Mouse (Mus musculus) ES-E14 (cell line): ENCODE measurements at regions not wholly inside any gene's neighbourhood (a gene's known extent, or its start where the extent isn't known, plus 50 kb on each side); places are given as distances from the start of the nearest gene placed in this dataset.

Experiments used
- DNase-seq: peaks from one replicate; pipeline ENCODE4 v3.0.0-alpha.2; 2013; ENCODE audit warnings: low read depth, low spot score
- H3K27ac ChIP-seq: 2 replicates; pipeline ENCODE4 v1.5.1; 2012; ENCODE audit warnings: low read depth, mild to moderate bottlenecking, low read length, moderate library complexity, mixed read lengths; ENCODE audit not compliant: poor library complexity, insufficient read depth, severe bottlenecking
- H3K36me3 ChIP-seq: 2 replicates; pipeline ENCODE4 v1.6.1; 2012; ENCODE audit warnings: mild to moderate bottlenecking, low read length, moderate library complexity, mixed read lengths; ENCODE audit not compliant: control insufficient read depth, poor library complexity, insufficient read depth, severe bottlenecking
- H3K4me1 ChIP-seq, 2 experiments: fragments of 150-350 bp in 1 of 2; sonication (generic) in 1 of 2; 2 replicates each; pipeline ENCODE4 v1.6.1; 2012; ENCODE audit warnings: low read length in 2 of 2, mild to moderate bottlenecking in 1 of 2, mixed read lengths in 1 of 2; ENCODE audit not compliant: control insufficient read depth in 2 of 2, insufficient read depth in 2 of 2, poor library complexity in 1 of 2
- H3K4me3 ChIP-seq, 2 experiments: fragments of 150-350 bp in 1 of 2; sonication (generic) in 1 of 2; 2 replicates each; pipeline ENCODE4 v1.5.1; 2012; ENCODE audit warnings: low read length in 2 of 2, low read depth in 1 of 2, mild to moderate bottlenecking in 1 of 2, mixed read lengths in 1 of 2; ENCODE audit not compliant: insufficient read depth in 1 of 2, poor library complexity in 1 of 2, severe bottlenecking in 1 of 2
- H3K9ac ChIP-seq: 2 replicates; pipeline ENCODE4 v1.6.1; 2012; ENCODE audit warnings: low read depth, mild to moderate bottlenecking, low read length, mixed read lengths; ENCODE audit not compliant: poor library complexity, insufficient read depth, severe bottlenecking
- H3K9me3 ChIP-seq: fragments of 150-350 bp; sonication (generic); 2 replicates; pipeline ENCODE4 v1.6.1; 2012; ENCODE audit warnings: low read depth, mild to moderate bottlenecking, low read length; ENCODE audit not compliant: control insufficient read depth, insufficient read depth
- CHD2 ChIP-seq: IDR thresholded peaks from 2 replicates; pipeline ENCODE4 v1.6.1; 2014; ENCODE audit warnings: mild to moderate bottlenecking, low read depth, low read length, inconsistent platforms
- HCFC1 ChIP-seq: IDR thresholded peaks from 2 replicates; pipeline ENCODE4 v1.6.1; 2012; ENCODE audit warnings: low read length, inconsistent platforms, borderline replicate concordance; ENCODE audit not compliant: insufficient read depth
- MAFK ChIP-seq: IDR thresholded peaks from 2 replicates; pipeline ENCODE4 v1.6.1; 2014; ENCODE audit warnings: mild to moderate bottlenecking, low read depth, low read length, inconsistent platforms; ENCODE audit not compliant: insufficient read depth
- ZC3H11A ChIP-seq: IDR thresholded peaks from 2 replicates; pipeline ENCODE4 v1.6.1; 2012; ENCODE audit warnings: low read depth, mild to moderate bottlenecking, inconsistent platforms, low read length, borderline replicate concordance
- ZNF384 ChIP-seq: IDR thresholded peaks from 2 replicates; pipeline ENCODE4 v1.6.1; 2012; ENCODE audit warnings: low read depth, low read length, inconsistent platforms
- in situ Hi-C, 2 experiments: fragments of 600-800 bp; cut with MboI; formaldehyde crosslinking; loops; one replicate each; pipeline ENCODE4 v1.15.1; 2025; ENCODE audit warnings: low sequenced_read_pairs in 2 of 2, inconsistent platforms in 1 of 2; ENCODE audit not compliant: unreplicated experiment in 2 of 2

GRCm38 (mm10) chr12:9128581-9129275 is 98.9 kb downstream of the Ttc32 start:
- H3K36me3 ChIP-seq = no peaks in the 10 kb centered on the region
- no peak overlapping the region for H3K4me3 ChIP-seq
- peaks cover 0 to 14% of the 10 kb centered on the region in 2 experiments; a peak in 1 of 4 replicates for H3K4me1 ChIP-seq
- H3K27ac ChIP-seq = no peak overlapping the region
- in situ Hi-C loops = no loop called here
- H3K9me3 ChIP-seq = no peaks in the 10 kb centered on the region
- no peak overlapping the region for H3K9ac ChIP-seq
- no peak for DNase-seq
- TF ChIP-seq MAFK (no peak), HCFC1 (no peak), ZC3H11A (no peak), ZNF384 (no peak), CHD2 (no peak)

DNA sequence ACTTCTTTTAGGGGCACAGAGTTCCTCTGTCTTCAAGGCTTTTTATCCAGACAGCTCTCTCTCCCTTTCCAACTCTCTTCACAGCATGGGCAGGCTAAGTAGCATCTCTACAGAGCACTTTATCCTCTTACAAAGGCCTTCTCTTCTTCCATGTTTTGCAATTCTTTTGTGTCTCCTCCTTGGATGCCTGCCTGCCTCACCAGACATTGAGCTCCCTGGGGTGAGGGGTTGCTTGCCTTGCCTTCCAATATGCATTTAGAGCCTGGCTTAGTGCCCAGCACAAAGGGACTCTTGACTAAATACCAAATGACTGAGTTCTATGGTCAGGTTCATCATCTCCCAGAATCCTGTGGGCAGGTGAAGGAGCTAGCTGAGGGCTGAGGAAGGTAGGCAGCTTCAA is 102.8 kb downstream of the Ttc32 start:
- Histone ChIP-seq H3K36me3 (no peaks in the 10 kb centered on the region), H3K4me1 (peaks cover 0 to 14% of the 10 kb centered on the region in 2 experiments; a peak in 1 of 4 replicates), H3K27ac (no peak overlapping the region), H3K9me3 (no peaks in the 10 kb centered on the region), H3K4me3 (no peak overlapping the region), H3K9ac (no peak overlapping the region)
- in situ Hi-C loops = no loop called here
- no peak for DNase-seq
- TF ChIP-seq HCFC1 = no peak

GRCm38 (mm10) chr12:9133890-9134870 is 104.4 kb downstream of the Ttc32 start:
- DNase-seq = no peak
- Histone ChIP-seq H3K4me3 (no peak overlapping the region), H3K36me3 (no peaks in the 10 kb centered on the region), H3K27ac (no peak overlapping the region), H3K9ac (no peak overlapping the region), H3K4me1 (peaks cover 0 to 14% of the 10 kb centered on the region in 2 experiments; a peak in 1 of 4 replicates), H3K9me3 (no peaks in the 10 kb centered on the region)
- TF ChIP-seq HCFC1 (no peak), CHD2 (no peak), MAFK (no peak), ZNF384 (no peak), ZC3H11A (no peak)
- in situ Hi-C loops = no loop called here

GRCm38 (mm10) chr12:9151001-9151400 is 121.2 kb downstream of the Ttc32 start:
- H3K9ac ChIP-seq = no peak overlapping the region
- H3K27ac ChIP-seq = no peak overlapping the region
- in situ Hi-C loops = no loop called here
- no peaks in the 10 kb centered on the region for H3K4me1 ChIP-seq
- TF ChIP-seq ZC3H11A (no peak), CHD2 (no peak), HCFC1 (no peak), ZNF384 (no peak), MAFK (no peak)
- no peak for DNase-seq
- H3K9me3 ChIP-seq = no peaks in the 10 kb centered on the region
- no peaks in the 10 kb centered on the region for H3K36me3 ChIP-seq
- H3K4me3 ChIP-seq = no peak overlapping the region
